Mouse (Mus musculus) hindlimb bud, embryonic 11.5 days (tissue): Measurements from ENCODE around the gene Asxl1.

Source experiments
- DNase-seq: peaks from one replicate; pipeline ENCODE4 v3.0.0-alpha.2; 2012; ENCODE audit warnings: low read depth, low spot score; ENCODE audit errors: extremely low spot score

Gene Asxl1

DNA sequence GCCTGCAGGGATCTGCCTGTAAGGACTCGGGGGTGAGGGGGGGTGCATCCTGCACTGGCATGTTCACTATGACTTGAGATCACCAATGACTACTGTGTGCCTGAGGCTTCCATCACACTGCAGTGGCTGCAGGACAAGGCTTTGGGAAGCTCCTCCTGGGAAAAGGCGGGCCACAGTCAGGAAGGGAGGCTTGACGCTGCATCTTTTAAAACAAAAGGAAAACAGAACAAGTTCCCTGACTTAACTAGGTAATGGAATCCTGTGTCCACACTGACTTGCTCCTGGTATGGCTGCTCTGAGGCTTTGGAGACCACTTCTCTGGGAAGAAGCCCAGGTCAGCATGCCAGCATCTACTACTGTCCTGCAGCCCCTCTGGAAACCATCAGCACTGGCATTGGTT lies 63.3 kb downstream of the Asxl1 start:
- no peak for DNase-seq

DNA sequence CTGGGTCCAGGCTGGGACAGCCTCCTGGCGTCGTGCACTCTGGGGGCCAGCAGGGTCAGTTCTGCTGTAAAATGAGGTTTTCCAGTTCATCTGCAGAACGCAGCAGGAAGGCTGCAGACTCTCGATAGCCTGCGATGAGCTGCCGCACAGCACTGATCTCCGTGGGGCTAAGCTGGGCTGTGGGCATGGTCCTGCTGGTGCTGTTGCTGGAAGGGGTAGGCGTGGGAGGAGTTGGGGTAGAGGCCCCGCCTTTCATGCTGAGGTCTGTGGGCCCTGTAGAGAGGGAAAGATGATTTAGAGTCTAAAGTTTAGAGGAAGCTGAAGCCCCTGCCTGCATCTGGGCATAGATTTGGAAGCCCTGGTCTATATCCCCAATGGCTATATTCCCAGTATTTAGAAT lies 65.9 kb downstream of the Asxl1 start:
- DNase-seq = no peak

DNA sequence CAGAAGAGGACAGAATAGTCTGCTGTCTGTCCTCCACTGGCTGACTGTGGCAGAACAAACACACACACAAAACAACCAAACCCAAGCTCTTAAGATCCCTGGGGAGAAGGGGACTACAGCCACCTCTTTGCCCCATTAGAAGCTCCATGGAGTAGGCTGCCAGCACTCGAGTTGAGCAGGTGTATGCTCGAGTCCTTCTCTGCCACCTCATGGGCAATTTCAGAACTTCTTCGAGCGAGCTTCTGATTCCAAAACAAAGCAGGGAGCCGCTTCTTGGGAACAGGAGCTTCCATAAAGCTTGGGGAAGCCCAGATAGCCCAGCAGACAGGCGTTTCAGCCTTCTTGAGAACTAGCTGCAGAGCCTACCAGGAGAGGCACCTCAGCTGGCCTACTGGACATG lies 66.9 kb downstream of the Asxl1 start:
- DNase-seq = no peak

DNA sequence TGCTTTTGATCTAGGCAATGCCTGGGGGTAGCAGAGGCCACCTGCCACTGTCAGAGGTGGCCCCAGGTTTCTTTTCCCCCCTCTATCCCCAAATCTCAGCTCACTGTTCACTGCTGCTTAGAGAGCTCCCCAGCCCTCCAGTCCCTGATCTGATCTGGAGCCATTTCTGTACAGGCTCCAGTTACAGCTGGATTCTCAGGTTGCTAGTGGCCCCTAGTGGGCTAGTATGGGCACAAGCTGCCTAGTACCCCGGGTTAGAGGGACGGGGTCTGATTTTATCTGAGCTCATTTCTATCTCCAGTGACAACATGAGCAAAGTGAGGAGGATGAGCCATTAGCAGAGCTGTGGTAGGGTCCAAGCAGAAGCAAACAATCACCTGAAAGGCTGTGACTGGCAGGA lies 69.0 kb downstream of the Asxl1 start:
- no peak for DNase-seq

DNA sequence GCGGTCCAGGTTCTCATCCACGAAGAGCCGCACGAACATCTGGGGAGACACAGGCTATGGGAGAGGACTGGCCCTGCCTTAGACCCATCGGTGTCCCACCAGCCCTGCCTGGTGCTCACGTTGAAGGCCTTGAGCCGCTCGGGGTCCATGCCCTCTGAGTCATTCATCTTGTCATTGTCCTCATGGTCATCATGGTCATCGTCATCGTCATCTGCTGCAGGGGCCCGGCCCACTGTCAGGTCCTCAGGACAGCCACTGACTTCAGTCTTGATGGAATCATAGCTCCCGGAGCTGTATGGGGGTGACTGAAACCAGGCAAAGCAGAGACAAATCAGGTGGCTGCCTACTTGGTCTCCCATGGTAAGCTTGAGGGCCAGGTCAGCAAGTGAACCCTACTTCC lies 72.2 kb downstream of the Asxl1 start:
- DNase-seq = no peak

DNA sequence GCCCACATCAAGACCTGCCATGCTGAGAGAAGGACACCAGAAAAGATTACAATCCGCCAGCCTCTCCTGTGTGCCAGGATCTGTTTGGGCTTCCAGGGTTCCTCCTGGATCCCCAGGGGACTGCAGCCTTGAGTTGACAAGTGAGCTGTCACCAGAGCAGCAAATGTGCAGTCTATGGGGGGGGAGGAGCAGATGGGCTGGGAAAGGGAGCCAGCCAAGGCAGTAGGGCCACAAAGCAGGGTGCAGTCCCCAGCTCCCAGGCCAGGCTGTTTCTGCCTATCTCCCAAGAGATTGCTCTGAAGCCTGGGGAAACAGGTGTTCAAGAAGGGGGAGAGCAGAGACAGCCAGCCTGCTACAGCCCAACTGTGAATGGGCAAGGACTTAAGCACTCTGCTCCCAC lies 72.8 kb downstream of the Asxl1 start:
- no peak for DNase-seq

DNA sequence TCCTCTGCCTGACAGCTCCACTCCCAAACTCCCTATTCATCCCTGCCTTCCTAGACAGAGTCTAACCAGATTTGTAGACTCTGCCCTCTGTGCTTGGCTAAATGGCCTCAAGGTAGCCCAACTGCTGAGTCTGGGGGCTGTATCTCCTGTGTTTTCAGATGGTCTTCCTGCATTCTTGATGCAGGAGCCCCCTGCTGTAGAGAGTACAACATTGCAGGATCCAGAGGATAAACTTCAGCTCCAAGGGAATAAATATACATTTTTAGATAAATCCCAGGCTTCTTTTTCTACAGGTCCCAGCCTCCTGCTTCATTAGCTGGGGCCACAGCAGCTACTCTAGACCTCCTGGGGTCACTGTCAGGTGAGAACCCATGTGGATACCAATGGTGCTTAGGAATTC lies 75.6 kb downstream of the Asxl1 start:
- no peak for DNase-seq

DNA sequence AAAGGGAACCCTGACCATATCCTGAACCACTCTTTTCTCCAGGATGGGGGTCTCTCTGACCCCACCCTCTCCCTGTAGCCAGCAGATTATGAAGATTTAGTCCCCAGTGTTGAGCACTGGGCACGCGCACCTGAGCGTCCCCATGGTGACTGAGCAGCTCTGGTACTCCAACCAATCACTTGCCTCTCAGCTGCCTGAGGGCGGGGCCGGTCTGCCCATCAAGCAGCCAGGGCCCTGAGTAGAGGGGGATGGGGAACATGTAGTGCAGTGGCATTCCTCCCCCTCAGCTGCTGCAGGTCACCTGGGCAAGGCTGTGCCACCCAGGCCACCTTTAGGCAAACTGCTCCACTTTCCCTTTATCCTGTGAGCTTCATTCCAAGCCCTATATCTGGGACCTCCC lies 76.4 kb downstream of the Asxl1 start:
- DNase-seq = no peak

DNA sequence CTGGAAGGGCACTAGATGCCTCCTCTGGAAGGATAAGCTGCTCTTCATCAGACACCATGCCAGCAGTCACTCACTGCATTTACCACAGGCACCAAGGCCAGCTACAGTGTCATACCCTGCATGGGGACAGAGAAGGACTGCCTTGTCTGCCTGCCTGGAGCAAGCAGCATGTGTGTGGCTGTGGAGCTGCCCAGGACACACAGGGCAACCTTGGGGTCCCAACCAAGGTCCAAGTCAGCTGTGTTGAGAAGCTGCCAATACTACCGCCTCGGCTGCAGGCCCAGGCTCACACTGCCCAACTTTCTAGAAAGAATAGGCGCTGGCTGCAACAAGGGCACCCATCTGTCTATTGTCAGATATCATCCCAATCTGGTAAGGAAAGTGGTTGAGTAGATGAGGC lies 77.5 kb downstream of the Asxl1 start:
- DNase-seq = no peak

DNA sequence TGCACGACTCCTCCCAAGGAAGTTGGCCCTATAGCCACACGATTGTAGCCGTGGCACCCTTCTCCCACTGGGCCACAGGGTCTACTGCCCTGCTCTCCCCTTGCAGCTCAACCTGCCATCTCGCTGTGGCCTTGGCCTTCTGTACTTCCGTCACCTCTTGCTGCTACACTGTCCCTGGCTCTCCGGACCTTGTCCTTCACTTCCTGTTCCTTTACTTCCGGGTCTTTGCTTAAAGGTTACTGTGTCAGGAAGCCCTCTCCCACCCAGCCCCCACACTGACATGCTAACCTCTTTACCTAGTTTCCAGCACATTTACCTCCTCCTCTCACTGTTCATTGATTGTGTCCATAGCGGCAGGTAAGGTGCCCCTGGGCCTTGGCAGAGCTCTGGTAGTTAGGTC lies 78.9 kb downstream of the Asxl1 start:
- no peak for DNase-seq

DNA sequence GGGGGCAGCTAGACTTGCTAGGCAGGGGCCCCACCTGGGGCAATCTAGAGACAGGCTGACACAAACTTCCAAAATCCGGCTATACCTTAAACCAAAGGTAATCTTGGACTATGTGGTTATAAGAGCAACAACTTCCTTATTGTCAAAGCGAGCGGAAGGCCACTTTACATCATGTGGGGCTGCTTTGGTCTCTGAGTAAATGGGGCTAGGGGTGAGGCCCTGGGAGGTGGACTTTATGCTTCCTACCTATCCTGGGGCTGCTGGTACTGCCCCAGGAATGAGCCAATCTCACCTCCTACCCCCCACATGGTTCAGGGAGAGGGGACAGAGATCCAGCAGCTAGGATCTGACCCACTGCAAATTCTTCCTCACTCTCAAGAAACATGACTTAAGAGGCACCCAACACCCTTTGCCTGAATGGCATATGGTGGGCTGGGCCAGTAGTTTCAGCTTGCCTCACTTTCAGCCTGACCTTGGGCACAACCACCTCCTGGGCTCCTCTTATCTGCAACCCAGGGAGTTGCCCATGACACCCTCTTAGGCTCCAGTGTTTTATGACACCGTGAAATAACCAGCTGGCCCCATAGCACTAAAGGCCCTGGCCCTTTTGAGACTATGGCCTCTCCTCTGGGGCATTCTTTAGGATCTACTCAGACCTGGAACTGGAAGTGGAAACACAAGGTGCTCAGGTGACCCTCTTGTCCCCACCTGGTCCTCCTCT lies 79.7 kb downstream of the Asxl1 start:
- no peak for DNase-seq

DNA sequence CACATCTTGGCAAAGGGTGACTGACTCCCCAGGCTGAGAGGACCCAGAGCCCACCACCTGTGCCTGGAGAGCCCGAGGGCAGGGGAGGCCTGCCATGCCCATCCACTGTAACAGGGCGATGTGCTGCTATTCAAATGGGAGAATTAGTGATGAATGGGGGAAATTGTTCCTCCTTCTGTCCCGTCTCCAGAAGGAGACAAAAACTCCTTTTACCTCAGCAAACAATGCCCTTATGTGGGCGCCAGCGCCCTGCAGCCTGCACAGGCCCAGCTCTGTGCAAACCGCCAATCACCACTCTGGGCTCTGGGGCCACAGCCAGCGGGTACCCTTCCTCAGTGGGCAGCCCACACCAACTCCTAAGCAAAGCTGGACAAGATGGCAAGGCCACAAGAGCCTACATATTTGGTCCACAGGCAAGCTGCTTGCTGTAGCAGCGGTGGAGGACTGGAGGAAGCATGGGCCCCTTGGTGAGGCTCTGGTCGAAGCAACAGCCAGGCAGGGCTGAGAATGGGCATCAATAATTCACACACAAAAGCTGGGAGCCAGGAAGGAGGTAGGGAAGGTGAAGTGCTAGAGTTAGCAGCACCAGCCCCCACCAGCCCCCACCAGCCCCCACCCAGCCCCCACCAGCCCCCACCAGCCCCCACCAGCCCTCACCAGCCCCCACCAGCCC lies 80.5 kb downstream of the Asxl1 start:
- no peak for DNase-seq

DNA sequence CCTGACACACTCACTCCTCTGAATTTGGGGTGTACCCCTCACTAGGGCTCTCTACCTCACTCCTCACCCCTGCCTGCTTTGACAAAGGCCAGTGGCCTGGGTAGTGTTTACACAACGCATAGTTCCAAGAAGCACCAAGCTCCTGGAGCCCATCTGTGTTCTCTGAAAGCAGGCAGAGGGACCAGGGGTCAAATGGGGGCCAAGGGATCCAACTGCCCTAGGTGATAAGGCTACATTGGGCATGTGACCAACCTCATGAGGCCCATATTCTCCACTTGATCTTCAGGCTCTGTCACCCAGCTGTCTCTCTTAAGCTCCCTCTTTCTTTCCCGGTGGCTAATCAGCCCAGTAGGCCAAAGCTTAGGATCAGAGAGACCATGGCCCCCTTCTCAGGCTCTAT lies 81.3 kb downstream of the Asxl1 start:
- DNase-seq = no peak

DNA sequence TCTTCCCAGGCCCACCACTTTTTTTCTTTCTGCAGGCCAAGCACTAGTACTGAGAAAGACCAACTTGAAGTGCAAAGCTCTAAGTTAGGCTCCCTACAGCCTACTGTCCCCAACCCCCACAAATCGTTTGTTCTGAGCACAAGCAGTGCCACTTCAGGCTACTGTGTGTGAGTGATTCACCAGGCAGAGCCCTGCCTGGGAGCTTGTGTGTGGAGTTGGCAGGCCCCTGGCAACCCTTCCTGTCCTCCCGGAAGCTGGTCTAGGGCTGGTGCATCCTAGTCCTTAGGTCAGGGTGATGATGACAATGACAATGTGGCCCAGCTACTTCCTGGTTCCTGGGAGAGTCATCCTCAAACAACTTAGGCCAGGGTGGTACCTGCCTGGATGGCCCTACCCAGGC lies 82.9 kb downstream of the Asxl1 start:
- no peak for DNase-seq

DNA sequence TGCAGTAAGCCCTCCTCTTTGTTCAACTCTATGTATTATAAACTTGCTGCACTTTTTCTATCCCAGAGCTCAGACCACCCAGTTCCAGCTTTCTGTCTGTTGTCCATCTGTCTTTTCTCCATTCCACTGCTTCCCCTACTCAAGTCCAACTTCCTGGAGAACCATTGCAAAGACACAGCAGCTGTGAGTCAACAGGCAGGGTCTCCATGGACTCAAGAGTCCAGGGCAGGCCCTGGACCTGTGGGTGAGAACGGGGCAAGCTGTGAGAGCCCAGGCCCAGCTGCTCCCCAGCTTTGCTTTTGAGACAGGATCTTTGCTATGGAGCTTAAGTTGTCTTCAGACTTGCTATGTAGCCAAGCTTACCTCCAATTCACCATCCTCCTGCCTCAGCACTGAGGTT lies 84.9 kb downstream of the Asxl1 start:
- DNase-seq = no peak

DNA sequence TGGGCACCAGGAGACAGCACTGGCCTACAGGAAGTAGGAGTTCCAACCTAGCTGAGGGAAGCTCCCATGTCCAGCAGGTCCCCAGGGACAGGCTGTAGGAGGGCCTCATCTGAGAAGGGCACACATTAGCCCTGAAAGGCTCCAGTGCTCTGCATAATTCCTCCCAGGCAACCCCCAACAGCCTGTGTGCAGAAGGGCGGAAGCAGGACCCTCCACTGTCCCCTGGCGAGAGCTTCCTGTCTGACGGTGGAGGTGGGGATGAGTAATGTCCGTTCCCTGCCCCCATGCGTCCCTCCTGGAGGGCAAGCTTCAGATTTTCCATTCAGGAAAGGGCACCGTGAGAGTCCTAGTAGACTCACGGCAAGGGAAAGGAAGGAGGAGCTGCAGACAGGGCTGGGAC lies 86.9 kb downstream of the Asxl1 start:
- DNase-seq = no peak

DNA sequence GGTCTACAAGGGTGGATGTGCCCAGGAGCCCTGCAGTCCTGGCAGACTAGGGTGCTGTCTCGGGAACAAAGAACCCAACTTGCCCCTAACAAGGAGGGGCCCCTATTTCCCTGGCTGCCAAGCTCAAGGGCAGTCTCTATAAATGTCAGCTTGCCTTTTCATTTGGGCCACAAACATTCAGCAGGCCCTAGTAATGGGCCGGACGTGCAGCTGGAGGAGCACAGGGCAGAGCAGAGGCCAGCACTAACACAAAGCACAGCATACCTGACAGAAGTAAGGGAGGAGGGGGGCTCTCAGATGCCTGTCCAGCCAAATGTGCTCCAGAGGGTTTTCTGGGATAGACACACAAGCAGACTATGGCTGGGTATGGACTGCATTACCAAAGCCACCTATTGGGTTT lies 88.2 kb downstream of the Asxl1 start:
- DNase-seq = no peak

DNA sequence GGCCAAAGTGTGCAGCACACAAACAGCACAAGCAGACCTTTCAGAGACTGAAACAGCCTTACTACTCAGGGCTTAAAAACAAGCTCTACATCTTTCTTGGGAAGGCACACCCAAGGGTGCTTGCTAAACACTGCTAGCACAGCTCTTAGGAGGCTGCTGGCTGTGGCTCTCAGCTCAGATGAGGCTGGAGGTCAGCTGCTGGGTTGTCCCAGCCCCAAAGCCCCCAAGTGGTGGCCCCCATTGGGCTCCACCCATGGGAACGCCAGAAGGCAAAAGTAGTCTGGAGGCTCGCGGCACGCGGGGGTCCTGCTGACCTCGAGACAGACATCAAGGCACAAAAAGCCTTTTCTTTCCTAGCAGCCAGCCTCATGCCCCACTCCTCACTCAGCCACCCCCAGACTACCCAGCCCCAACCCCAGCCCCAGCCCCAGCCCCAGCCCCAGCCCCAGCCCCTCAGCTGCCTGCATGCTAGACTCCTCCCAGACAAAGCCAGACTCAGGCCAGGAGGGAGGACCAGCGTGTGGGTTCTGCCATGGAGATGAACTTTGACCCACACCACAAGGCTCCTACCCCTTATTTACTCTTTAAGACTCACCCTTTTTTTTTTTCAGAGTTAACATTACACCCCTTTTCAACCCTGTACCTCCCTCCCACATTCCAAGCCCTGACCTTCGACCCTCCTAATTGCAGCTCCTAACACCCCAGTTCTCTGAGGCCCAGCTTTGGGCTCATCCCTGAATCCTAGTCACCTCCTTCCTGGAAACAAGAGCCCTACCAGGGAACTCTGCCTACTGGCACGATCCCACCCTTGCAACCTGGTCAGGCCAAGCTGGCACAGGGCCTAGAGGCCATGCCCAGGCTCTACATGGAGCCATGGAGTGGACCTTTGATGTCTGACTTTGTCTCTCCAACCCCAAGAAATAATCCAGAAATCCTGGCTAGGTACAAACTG lies 89.5 kb downstream of the Asxl1 start:
- no peak for DNase-seq

DNA sequence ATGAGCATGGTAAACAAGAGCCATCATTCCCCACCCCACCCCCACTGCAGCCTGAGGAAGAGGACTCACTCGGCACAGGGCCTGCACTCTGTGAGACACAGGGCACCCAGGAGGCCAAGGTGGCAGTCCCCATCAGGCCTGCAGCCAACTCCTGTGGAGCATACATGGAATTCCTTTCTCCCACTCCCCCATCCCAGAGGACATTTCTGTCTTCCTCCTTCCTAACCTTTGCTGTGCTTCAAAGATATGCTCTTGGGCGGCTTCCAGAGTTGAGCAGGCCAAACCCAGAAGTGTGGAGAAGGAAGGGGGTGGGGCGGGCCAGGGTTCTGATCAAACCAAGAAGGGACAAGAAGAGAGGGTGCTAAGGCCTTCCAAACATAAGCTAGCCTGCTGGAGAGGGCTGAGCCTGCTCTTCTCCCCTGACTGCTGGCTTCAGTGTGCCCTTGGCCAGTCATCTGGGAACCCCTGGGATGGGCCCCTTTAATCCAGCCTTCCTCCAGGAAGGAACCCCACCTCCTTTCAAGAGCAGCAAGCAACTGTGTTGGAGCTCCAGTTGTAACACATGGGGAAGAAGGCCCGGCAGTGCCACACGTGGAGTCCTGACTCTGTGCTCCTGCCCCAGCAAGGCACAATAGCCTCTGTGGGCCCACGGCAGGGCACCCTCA lies 91.1 kb downstream of the Asxl1 start:
- DNase-seq = no peak

DNA sequence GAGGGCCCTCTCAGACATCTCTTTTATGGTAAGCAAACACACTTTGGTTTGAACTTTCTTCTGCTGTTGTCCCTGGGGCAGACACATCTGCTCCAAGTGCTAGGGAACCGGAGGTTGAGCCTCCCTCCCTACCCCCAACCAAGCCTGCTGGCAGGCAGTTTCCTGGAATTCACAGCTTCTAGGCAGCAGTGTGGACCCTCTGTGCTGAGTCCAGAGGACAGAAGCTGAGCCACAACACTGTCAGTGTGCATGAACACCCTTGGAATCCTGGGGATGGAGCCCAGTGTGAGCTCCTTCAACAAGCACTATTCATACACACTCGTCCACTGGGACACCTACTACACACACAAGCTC lies 91.7 kb downstream of the Asxl1 start:
- no peak for DNase-seq

DNA sequence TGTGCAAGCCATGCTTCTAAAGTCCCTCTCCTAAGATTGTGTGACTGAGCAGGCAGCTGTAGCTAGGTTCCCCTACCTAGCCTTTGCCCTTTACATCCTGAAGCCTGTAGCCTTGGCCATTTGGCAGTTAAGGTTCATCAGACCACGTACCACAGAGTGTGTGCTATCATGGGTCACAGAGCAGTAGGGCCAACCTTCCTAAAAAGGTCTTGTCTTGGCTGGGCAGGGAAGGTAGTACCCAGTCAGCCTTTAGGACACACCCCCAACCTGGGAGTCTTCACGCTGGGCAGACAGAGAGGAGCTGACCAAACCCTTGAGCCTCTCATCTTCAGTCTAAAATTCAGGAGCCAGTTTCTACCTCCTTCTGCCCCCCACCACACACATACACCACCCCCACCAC lies 95.1 kb downstream of the Asxl1 start:
- DNase-seq = no peak
